Mouse (Mus musculus): ENCODE results near the gene Ccdc62. TPM values are rescaled to one million over a fixed set of nuclear protein-coding genes. Genes with fewer than 3 reads are reported as not detected.

Ccdc62 gene
- polyA plus RNA-seq, 1 experiment from 2014 or later: 5.2 TPM

DNA sequence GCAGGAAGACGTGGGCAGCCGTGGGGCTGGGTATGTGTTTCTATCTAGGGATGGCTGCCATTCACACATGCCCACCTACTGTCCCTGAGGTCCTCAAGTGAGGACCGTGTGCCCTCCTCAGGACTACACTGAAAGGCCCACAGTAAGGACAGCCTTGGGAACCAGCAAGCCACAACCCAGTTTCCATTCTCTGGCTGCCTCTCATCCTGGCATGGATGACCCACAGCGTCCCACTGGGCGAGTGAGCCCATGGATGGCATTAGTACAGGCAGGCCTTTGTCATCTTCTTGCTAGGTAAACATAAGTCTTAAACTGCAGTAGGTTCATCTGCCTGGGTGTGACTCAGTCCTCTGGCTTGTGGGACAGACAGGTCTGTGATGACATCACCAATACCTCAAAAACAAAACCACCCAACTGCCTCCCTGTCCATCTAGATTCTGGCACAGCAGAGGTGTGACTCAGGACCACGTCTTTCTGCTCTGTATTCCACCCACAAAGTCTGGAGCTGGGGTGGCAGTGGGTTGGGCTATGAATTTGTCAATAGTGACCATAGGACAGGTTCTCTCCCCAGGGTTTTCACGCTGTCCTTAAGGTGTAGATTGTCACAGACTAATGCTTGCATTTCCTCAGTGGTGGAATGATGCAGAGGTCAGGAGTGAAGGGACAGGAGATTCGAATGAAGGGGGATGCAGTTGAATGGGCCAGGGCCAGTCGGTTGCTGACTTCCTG lies 50.2 kb downstream of the Ccdc62 start:
- ATAC-seq (ENCODE audit: low read depth): no peak
- Histone ChIP-seq H3K9me3 (ENCODE audit: control insufficient read depth, low read length) (no peaks in the 10 kb centered on the region), H3K4me1 (ENCODE audit: control insufficient read depth, insufficient read depth, low read length) (no peaks in the 10 kb centered on the region), H3K36me3 (ENCODE audit: control insufficient read depth, insufficient read depth, low read length) (no peaks in the 10 kb centered on the region), H3K4me3 (ENCODE audit: low read depth, low read length) (no peak overlapping the region), H3K27me3 (ENCODE audit: control insufficient read depth, insufficient read depth, low read length) (no peaks in the 10 kb centered on the region), H3K4me2 (ENCODE audit: low read depth, low read length) (no peak overlapping the region), H3K27ac (ENCODE audit: low read depth, low read length) (no peak overlapping the region), H3K9ac (replicated peaks; ENCODE audit: low read depth, low read length) (no peak overlapping the region)
- WGBS: 81% methylated on average over 9 of the region's 9 CpGs

- no peak overlapping the region for H3K9ac ChIP-seq (replicated peaks; ENCODE audit: low read depth, low read length)
- H3K4me2 ChIP-seq (ENCODE audit: low read depth, low read length): no peak overlapping the region
- H3K27ac ChIP-seq (ENCODE audit: low read depth, low read length): no peak overlapping the region
- H3K27me3 ChIP-seq (ENCODE audit: control insufficient read depth, insufficient read depth, low read length): no peaks in the 10 kb centered on the region
- no peak overlapping the region for H3K4me3 ChIP-seq (ENCODE audit: low read depth, low read length)
- H3K4me1 ChIP-seq (ENCODE audit: control insufficient read depth, insufficient read depth, low read length): no peaks in the 10 kb centered on the region
- no peaks in the 10 kb centered on the region for H3K9me3 ChIP-seq (ENCODE audit: control insufficient read depth, low read length)
- ATAC-seq (ENCODE audit: low read depth): no peak
- 68% methylated on average over 6 of the region's 6 CpGs for WGBS
- H3K36me3 ChIP-seq (ENCODE audit: control insufficient read depth, insufficient read depth, low read length): no peaks in the 10 kb centered on the region
Observed at GRCm38 (mm10) chr5:123981250-123981554, 50.7 kb downstream of the Ccdc62 start.

DNA sequence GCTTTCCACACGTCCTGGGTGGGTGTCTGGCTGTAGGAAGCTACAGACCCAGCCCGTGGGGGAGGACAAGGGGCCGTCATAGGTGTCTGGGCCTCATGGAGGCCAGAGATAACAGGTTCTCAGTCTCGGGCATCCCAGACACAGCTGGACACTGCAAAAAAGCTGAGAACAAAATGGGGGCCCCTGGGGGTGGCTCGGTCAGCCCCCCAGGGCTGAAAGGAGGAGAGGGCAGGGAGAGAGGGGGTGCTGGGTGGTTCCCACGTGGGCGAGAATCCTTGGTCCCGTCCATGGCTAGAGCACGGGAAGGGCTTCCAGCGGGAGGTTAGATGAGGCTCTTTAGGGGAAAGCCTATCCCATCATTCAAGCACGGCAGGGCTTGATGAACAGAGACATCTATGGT lies 52.4 kb downstream of the Ccdc62 start:
- Histone ChIP-seq H3K4me3 (ENCODE audit: low read depth, low read length) (no peak overlapping the region), H3K27me3 (ENCODE audit: control insufficient read depth, insufficient read depth, low read length) (no peaks in the 10 kb centered on the region), H3K4me2 (ENCODE audit: low read depth, low read length) (no peak overlapping the region), H3K4me1 (ENCODE audit: control insufficient read depth, insufficient read depth, low read length) (no peaks in the 10 kb centered on the region), H3K9me3 (ENCODE audit: control insufficient read depth, low read length) (no peaks in the 10 kb centered on the region), H3K27ac (ENCODE audit: low read depth, low read length) (no peak overlapping the region), H3K36me3 (ENCODE audit: control insufficient read depth, insufficient read depth, low read length) (no peaks in the 10 kb centered on the region), H3K9ac (replicated peaks; ENCODE audit: low read depth, low read length) (no peak overlapping the region)
- 83% methylated on average over 11 of the region's 11 CpGs for WGBS
- no peak for ATAC-seq (ENCODE audit: low read depth)

- Histone ChIP-seq H3K4me2 (ENCODE audit: low read depth, low read length) (no peak overlapping the region), H3K9me3 (ENCODE audit: control insufficient read depth, low read length) (no peaks in the 10 kb centered on the region), H3K9ac (replicated peaks; ENCODE audit: low read depth, low read length) (no peak overlapping the region), H3K36me3 (ENCODE audit: control insufficient read depth, insufficient read depth, low read length) (no peaks in the 10 kb centered on the region), H3K4me3 (ENCODE audit: low read depth, low read length) (no peak overlapping the region), H3K27me3 (ENCODE audit: control insufficient read depth, insufficient read depth, low read length) (no peaks in the 10 kb centered on the region), H3K4me1 (ENCODE audit: control insufficient read depth, insufficient read depth, low read length) (peaks cover 5% of the 10 kb centered on the region; the same call in 1 of the 2 replicates), H3K27ac (ENCODE audit: low read depth, low read length) (no peak overlapping the region)
- no peak for ATAC-seq (ENCODE audit: low read depth)
- WGBS: 84% methylated on average over 9 of the region's 9 CpGs
Observed at GRCm38 (mm10) chr5:123985434-123985833, 55.0 kb downstream of the Ccdc62 start.

GRCm38 (mm10) chr5:123986925-123987324 lies 56.4 kb downstream of the Ccdc62 start:
- Histone ChIP-seq H3K36me3 (ENCODE audit: control insufficient read depth, insufficient read depth, low read length) (no peaks in the 10 kb centered on the region), H3K4me1 (ENCODE audit: control insufficient read depth, insufficient read depth, low read length) (peaks cover 5% of the 10 kb centered on the region; the same call in 1 of the 2 replicates), H3K9ac (replicated peaks; ENCODE audit: low read depth, low read length) (no peak overlapping the region), H3K9me3 (ENCODE audit: control insufficient read depth, low read length) (no peaks in the 10 kb centered on the region), H3K27me3 (ENCODE audit: control insufficient read depth, insufficient read depth, low read length) (no peaks in the 10 kb centered on the region), H3K27ac (ENCODE audit: low read depth, low read length) (no peak overlapping the region), H3K4me3 (ENCODE audit: low read depth, low read length) (no peak overlapping the region), H3K4me2 (ENCODE audit: low read depth, low read length) (no peak overlapping the region)
- WGBS: 82% methylated on average over 2 of the region's 2 CpGs
- ATAC-seq (ENCODE audit: low read depth): no peak

DNA sequence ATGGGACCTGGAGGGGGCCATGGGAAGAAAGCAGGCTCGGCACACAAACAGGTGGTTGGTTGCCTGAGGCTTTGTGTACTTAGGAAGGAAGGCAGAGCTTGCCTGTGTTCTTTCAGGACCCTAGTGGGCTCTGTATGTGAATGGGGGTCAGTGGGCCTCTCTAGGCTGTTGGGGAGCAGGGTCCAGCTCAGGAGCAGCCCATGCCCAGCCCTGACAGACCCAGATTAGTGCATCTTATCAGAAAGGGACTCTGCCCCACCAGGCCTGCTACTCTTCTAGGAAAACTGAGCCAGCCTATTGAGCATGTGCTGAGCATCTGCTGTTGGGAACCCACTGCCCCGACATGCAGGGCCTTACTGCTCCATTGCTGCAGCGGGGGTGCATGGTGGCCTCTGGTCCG lies 57.0 kb downstream of the Ccdc62 start:
- Histone ChIP-seq H3K4me2 (ENCODE audit: low read depth, low read length) (no peak overlapping the region), H3K9me3 (ENCODE audit: control insufficient read depth, low read length) (no peaks in the 10 kb centered on the region), H3K27me3 (ENCODE audit: control insufficient read depth, insufficient read depth, low read length) (no peaks in the 10 kb centered on the region), H3K27ac (ENCODE audit: low read depth, low read length) (no peak overlapping the region), H3K4me1 (ENCODE audit: control insufficient read depth, insufficient read depth, low read length) (peaks cover 5% of the 10 kb centered on the region; the same call in 1 of the 2 replicates), H3K4me3 (ENCODE audit: low read depth, low read length) (no peak overlapping the region), H3K36me3 (ENCODE audit: control insufficient read depth, insufficient read depth, low read length) (no peaks in the 10 kb centered on the region), H3K9ac (replicated peaks; ENCODE audit: low read depth, low read length) (no peak overlapping the region)
- 81% methylated on average over 4 of the region's 4 CpGs for WGBS
- ATAC-seq (ENCODE audit: low read depth): no peak

DNA sequence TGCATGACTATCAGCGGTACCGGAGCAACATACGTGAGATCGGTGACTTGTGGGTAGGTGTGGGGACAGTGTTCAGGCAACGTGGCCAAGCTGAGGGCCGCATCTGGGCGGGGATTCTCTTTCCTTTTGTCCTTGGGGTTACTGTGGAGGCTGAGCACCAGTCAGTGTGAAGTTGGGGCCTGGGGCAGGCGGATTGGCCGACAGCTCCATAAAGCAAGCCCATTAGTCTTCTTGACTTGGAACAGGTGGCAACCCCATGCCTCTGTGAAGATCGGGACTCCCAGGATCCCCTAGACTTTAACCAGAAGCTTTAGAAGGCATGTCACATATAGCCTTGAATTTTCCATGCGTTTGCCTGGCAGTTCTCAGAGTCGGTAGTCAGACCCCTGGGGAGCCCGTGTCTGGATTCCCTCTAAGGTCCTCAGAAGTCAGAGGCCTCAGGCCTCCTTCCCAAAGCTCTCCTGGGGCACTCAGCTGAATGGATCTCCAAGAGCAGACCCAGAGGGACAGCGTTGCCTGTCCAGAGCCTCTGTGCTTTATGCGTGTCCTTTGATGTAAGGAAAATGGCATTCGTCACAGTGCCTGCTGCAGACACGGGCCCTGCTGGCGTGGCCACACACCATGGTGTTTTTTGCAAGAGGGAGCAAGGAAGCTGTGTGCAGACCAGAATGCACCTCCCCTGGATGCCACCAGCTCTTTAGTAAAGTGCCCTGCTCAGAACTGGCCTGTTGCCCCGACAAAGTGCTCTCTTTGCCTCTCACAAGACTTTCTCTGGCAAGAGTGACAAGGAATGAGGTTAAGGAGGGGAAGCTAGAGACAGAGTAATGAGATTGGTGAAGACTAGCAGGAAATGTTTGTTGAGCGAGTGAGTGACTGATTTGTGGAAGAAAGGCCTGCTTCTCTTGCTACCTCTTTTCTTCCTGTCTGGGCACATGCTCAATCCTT lies 59.7 kb downstream of the Ccdc62 start:
- no peak overlapping the region for H3K9ac ChIP-seq (replicated peaks; ENCODE audit: low read depth, low read length)
- H3K9me3 ChIP-seq (ENCODE audit: control insufficient read depth, low read length): no peaks in the 10 kb centered on the region
- H3K4me3 ChIP-seq (ENCODE audit: low read depth, low read length): no peak overlapping the region
- H3K27me3 ChIP-seq (ENCODE audit: control insufficient read depth, insufficient read depth, low read length): no peaks in the 10 kb centered on the region
- no peak overlapping the region for H3K27ac ChIP-seq (ENCODE audit: low read depth, low read length)
- peaks cover 5% of the 10 kb centered on the region; the same call in 1 of the 2 replicates for H3K4me1 ChIP-seq (ENCODE audit: control insufficient read depth, insufficient read depth, low read length)
- no peak overlapping the region for H3K4me2 ChIP-seq (ENCODE audit: low read depth, low read length)
- ATAC-seq (ENCODE audit: low read depth): peak; percentile 19; the same call in 1 of the 2 replicates
- H3K36me3 ChIP-seq (ENCODE audit: control insufficient read depth, insufficient read depth, low read length): no peaks in the 10 kb centered on the region
- WGBS: 28% methylated on average over 20 of the region's 20 CpGs

DNA sequence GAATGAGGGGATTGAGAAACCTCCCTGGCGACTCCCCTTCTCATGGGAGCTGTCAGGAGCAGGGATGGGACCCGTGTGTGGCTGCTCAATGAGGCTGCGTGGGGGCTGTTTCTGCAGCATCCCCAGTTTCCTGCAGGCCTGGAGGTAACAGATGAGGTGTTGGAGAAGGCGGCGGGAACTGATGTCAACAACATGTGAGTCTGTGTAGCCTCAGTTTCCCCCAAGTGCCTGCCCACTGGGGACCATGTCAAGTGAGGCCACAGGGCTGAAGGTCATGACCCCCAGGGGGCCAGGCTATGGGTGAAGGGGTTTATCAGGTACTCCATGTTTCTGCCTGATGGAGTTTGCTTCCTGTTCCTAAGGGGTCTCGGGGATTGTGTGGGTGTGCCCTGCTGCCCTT lies 60.8 kb downstream of the Ccdc62 start:
- Histone ChIP-seq H3K4me1 (ENCODE audit: control insufficient read depth, insufficient read depth, low read length) (peaks cover 5% of the 10 kb centered on the region; the same call in 1 of the 2 replicates), H3K4me3 (ENCODE audit: low read depth, low read length) (no peak overlapping the region)
- WGBS: 82% methylated on average over 6 of the region's 6 CpGs

DNA sequence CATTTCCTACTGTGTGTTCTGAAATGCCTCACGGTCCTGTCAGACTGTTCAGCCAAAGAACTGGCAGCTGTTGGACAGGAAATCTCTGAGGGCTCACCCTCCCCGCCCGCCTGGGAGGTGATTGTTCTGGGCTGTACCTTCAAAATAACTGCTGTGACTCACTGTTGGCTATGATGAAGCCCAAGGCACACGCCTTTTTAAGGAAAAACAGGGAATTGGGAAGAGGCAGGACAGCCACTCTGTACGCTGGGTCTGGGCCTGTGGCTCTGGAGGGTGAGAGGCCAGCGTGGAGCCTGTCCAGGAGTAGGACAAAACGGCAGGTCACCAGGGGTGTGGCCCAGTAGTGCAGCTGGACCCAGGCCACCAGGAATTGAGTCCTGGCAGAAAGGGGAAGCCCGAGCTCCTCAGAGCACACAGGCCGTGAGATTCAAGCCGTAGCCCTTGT lies 61.7 kb downstream of the Ccdc62 start:
- no peak overlapping the region for H3K9ac ChIP-seq (replicated peaks; ENCODE audit: low read depth, low read length)
- ATAC-seq (ENCODE audit: low read depth): no peak
- no peaks in the 10 kb centered on the region for H3K9me3 ChIP-seq (ENCODE audit: control insufficient read depth, low read length)
- H3K4me3 ChIP-seq (ENCODE audit: low read depth, low read length): no peak overlapping the region
- H3K27me3 ChIP-seq (ENCODE audit: control insufficient read depth, insufficient read depth, low read length): no peaks in the 10 kb centered on the region
- 76% methylated on average over 10 of the region's 10 CpGs for WGBS
- no peaks in the 10 kb centered on the region for H3K36me3 ChIP-seq (ENCODE audit: control insufficient read depth, insufficient read depth, low read length)
- no peak overlapping the region for H3K4me2 ChIP-seq (ENCODE audit: low read depth, low read length)
- H3K27ac ChIP-seq (ENCODE audit: low read depth, low read length): no peak overlapping the region
- peaks cover 5% of the 10 kb centered on the region; the same call in 1 of the 2 replicates for H3K4me1 ChIP-seq (ENCODE audit: control insufficient read depth, insufficient read depth, low read length)

More for the DNA sequence above, 60.8 kb downstream of the Ccdc62 start:
- Histone ChIP-seq H3K36me3 (ENCODE audit: control insufficient read depth, insufficient read depth, low read length) (no peaks in the 10 kb centered on the region), H3K9ac (replicated peaks; ENCODE audit: low read depth, low read length) (no peak overlapping the region), H3K27me3 (ENCODE audit: control insufficient read depth, insufficient read depth, low read length) (no peaks in the 10 kb centered on the region), H3K4me2 (ENCODE audit: low read depth, low read length) (no peak overlapping the region), H3K9me3 (ENCODE audit: control insufficient read depth, low read length) (no peaks in the 10 kb centered on the region), H3K27ac (ENCODE audit: low read depth, low read length) (no peak overlapping the region)
- no peak for ATAC-seq (ENCODE audit: low read depth)

All from neural tube, embryonic 14.5 days (tissue).